Mouse (Mus musculus) cerebellum, adult 2 months (tissue): ENCODE measurements around the gene 1110032A03Rik. TPM values are rescaled to one million over a fixed set of nuclear protein-coding genes. Genes with fewer than 3 reads are reported as not detected.

Source experiments
- DNase-seq, 2 experiments: peaks; one replicate each; pipeline ENCODE4 v3.0.0; 2021
- H3K27ac ChIP-seq: fragments of 200-500 bp; 2 replicates; pipeline ENCODE4 v1.5.1; 2012; ENCODE audit warnings: low read length, control low read depth, inconsistent platforms; ENCODE audit not compliant: insufficient read depth
- H3K27me3 ChIP-seq: fragments of 200-500 bp; 2 replicates; pipeline ENCODE4 v1.6.1; 2012; ENCODE audit warnings: inconsistent platforms, mild to moderate bottlenecking, low read length, moderate library complexity; ENCODE audit not compliant: control insufficient read depth, insufficient read depth
- H3K4me1 ChIP-seq: fragments of 200-500 bp; 2 replicates; pipeline ENCODE4 v1.6.1; 2011; ENCODE audit warnings: low read length; ENCODE audit not compliant: control insufficient read depth, insufficient read depth
- H3K4me3 ChIP-seq: fragments of 200-500 bp; replicated peaks from 2 replicates; pipeline ENCODE3; 2011; ENCODE audit warnings: mild to moderate bottlenecking, low read depth, low read length, control low read depth; ENCODE audit not compliant: insufficient read depth
- CTCF ChIP-seq: fragments of 200-500 bp; IDR thresholded peaks from 2 replicates; pipeline ENCODE4 v1.5.1; 2011; ENCODE audit warnings: low read depth, mild to moderate bottlenecking, control low read depth, low read length, moderate library complexity, borderline replicate concordance; ENCODE audit not compliant: insufficient read depth
- POLR2A ChIP-seq: fragments of 200-500 bp; IDR thresholded peaks from 2 replicates; pipeline ENCODE4 v1.6.1; 2011; ENCODE audit warnings: low read length, control low read depth, borderline replicate concordance; ENCODE audit not compliant: insufficient read depth
- WGBS: fragments of 180-500 bp; shearing (Covaris S2); methylation state at CpG from one replicate; pipeline ENCODE4 v1.1.7; 2018; 5-methylcytosine and 5-hydroxymethylcytosine counted together
- polyA plus RNA-seq: library from polyadenylated mRNA; depleted of rRNA; stranded (reverse); fragments of >200 nt; gene quantifications from 2 replicates; pipeline ENCODE4 v1.2.3, GENCODE M21; 2012

The 1110032A03Rik gene
- polyA plus RNA-seq, 1 experiment = 87.8 TPM

DNA sequence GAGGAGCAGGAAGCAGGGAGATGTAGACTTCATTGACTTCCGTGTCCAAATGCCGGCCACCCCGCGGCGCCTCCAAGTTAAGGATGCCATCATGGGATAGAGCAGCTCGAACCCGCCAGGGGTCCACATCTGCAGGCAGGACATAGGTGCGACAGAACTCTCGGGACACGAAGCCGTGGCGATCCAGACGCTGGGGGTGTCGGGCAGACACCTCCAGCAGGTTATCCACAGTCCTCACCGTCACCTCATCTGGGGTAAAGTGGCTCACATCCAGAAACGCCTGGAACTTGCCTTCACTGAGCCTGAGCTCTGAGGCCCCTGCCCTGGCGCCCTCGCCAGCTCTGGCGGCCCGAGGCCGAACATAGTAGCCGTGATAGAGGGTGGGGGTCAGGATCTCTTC is 24.0 kb downstream of the 1110032A03Rik start, which contains the start of gene Cryab:
Gene Cryab (plus strand): TSS at position 3 of the 400 bp plus-strand sequence.
- TF ChIP-seq POLR2A (no peak), CTCF (no peak)
- no peak for DNase-seq
- H3K27me3 ChIP-seq = no peaks in the 10 kb centered on the region
- H3K27ac ChIP-seq = no peak within 1 kb of the TSS
- no peak within 1 kb of the TSS for H3K4me3 ChIP-seq
- H3K4me1 ChIP-seq = peaks cover 16% of the 10 kb centered on the region
- 65% methylated on average over 22 of the region's 22 CpGs for WGBS

DNA sequence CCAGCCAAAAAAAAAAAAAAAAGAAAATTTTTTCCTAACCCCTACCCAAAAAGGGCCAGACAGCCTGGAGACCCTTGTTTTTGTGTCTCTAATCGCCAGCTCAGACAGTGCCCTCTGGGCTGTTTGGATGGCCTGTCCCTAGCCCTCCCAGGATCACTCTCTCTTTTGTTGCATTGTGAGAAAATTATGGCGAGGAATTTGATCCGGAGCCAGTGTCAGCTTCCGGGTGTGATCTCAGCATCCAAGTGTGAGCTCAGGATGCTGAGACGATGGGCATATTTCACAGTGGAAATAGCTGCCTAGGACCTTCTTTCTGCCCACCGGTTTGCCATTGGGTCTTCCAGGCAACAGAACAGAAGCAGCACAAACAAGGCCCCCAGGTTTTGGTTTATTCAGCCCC is 24.6 kb downstream of the 1110032A03Rik start:
- H3K27ac ChIP-seq = no peak overlapping the region
- no peak for DNase-seq
- no peaks in the 10 kb centered on the region for H3K27me3 ChIP-seq
- 51% methylated on average over 6 of the region's 6 CpGs for WGBS
- peaks cover 16% of the 10 kb centered on the region for H3K4me1 ChIP-seq
- H3K4me3 ChIP-seq = no peak overlapping the region
- TF ChIP-seq POLR2A (no peak), CTCF (no peak)

DNA sequence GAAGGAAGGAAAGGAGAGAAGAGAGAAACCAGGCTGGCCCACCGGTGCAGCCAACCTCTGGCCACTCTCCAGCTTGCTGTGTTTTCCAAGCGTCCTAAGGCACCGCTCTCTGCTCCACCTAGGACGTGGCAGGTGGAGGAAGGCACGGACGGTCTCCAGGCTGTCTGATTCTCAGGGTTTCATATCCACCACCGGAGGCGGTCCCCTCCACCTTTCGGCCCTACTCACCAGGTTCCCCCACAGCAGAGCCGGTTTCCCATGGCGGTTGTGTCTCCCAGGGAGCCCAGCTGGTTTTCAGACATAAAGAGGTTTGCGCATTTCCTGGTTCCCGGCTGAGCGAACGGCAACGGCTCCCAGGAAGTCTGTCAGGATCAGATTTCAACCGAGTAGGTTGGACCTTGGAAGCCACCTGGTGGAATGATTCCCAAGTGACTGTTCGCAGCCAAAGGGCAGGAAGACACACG is 29.1 kb downstream of the 1110032A03Rik start, which contains the start of gene 2310030G06Rik:
Gene 2310030G06Rik (minus strand): TSS at position 323 of the 464 bp plus-strand sequence.
- Histone ChIP-seq H3K4me1 (peaks cover under 1% of the 10 kb centered on the region; the same call in 1 of the 2 replicates), H3K27me3 (no peaks in the 10 kb centered on the region), H3K4me3 (peak within 1 kb of the TSS; percentile 64), H3K27ac (peak within 1 kb of the TSS; percentile 37; the same call in 1 of the 2 replicates)
- DNase-seq = peak in 1 of 2 experiments; percentile 56
- TF ChIP-seq POLR2A = peak; percentile 32; the same call in 1 of the 2 replicates
- TF ChIP-seq CTCF = peak; percentile 20; the same call in 1 of the 2 replicates
- 4% methylated on average over 19 of the region's 19 CpGs for WGBS

DNA sequence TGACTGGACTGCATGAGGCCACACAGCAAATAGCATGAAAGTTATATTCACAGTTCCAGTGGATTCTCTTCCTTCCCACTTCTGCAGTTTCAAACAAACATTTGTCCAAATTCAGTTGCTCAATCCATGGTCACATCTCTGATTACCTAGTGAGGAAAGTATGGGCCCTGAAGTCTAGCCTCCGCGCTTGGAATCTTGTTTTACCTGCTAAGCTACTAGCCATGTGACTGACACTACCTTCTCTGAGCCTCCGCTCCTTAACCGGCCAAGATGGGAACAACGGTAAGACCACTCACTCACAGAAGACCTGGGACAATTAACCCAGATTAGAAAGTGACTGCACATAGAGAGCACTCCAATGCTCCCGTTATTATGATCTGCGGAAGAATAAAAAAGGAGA is 29.5 kb downstream of the 1110032A03Rik start:
- DNase-seq = no peak
- 27% methylated on average over 7 of the region's 7 CpGs for whole genome bisulfite sequencing
- Histone ChIP-seq H3K4me1 (no peaks in the 10 kb centered on the region), H3K27ac (no peak overlapping the region), H3K4me3 (peak overlapping the region; percentile 64), H3K27me3 (no peaks in the 10 kb centered on the region)
- TF ChIP-seq CTCF (no peak), POLR2A (no peak)

DNA sequence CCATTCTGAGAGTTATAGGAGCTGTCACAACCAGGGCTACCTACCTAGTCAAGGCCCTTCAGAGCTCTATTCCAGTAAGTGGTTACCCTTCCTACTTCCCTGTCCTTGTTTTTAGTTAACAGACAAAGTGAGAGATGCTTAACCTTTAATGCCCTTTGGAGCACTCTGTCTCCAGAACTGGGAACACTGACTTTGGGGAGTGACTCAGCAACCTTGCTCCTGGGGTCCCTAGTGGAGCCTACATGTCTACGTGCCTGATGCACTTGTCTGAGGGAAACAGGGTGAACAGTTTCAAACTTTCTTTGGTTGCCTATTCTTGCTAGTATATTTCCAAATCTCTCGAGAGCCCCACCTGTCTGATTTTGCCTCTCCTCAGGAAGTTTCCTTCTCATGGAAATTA is 32.6 kb downstream of the 1110032A03Rik start:
- DNase-seq = no peak
- Histone ChIP-seq H3K4me3 (no peak overlapping the region), H3K4me1 (no peaks in the 10 kb centered on the region), H3K27ac (no peak overlapping the region), H3K27me3 (no peaks in the 10 kb centered on the region)
- TF ChIP-seq CTCF (no peak), POLR2A (no peak)
- WGBS = 76% methylated on average over 2 of the region's 2 CpGs

DNA sequence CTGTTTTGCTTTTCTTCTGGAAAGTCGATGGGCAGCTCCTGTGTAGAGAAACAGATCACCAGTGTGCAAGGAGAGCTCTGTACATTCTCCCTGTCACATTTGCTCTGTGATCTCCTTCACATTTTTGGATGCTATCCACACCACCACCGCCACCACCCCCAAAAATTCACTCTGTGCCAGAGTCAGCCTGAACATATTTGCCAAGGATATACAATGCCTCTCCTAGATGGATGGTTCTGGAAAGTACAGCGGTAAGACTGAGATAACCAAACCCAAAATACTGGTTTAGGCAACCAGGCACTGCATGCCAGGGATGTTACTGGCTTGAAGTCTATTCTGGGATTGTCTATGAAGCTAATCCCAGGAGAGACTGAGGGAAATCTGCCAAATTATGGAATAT is 33.1 kb downstream of the 1110032A03Rik start:
- no peaks in the 10 kb centered on the region for H3K27me3 ChIP-seq
- DNase-seq = no peak
- no peak for TF ChIP-seq POLR2A
- TF ChIP-seq CTCF = no peak
- H3K4me3 ChIP-seq = no peak overlapping the region
- no peaks in the 10 kb centered on the region for H3K4me1 ChIP-seq
- no peak overlapping the region for H3K27ac ChIP-seq
- 65% methylated on average over 3 of the region's 3 CpGs for WGBS

DNA sequence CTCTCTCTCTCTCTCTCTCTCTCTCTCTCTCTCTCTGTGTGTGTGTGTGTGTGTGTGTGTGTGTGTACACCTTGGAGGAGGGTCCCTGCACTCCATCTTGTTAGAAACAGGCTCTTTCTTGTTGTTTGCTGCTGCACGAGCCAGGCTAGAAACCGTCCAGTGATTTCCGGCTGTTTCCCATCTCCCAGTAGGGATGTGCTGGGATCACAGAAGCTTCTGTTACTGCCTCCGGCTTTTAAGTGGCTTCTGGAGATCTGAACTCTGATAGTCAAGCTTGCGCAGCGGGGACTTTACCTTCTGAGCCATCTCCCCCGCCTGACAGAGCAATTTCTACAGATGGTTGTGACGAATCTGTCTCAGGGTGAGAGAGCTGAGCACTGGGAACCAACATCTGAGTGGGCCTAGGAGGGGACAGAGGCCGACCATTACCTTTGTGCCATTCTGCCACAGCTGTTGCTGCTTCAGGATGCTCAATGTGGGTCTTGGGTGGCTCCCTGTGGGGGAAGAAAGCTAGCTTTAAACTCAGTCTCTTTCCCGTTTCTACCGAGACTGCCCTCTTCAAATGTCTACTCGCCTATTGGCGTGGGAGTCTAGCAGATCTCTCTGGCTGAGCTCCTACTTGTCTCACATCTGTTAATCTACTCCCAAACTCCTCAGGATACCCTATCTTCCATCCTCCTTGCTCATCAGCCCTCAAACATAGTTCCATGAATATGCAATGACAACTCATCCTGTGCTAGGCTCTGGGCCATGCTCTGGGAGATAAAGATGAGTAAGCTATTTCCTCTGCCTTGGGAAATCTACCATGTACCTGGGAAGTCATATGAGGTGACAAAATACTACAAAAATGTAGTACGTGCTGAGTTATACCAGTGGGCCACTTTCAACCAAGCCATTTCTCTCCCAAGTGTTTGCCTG is 34.2 kb downstream of the 1110032A03Rik start:
- TF ChIP-seq POLR2A = no peak
- no peak for TF ChIP-seq CTCF
- Histone ChIP-seq H3K27me3 (no peaks in the 10 kb centered on the region), H3K4me3 (no peak overlapping the region), H3K4me1 (no peaks in the 10 kb centered on the region), H3K27ac (no peak overlapping the region)
- 89% methylated on average over 14 of the region's 14 CpGs for WGBS
- no peak for DNase-seq
